Mouse (Mus musculus) neural tube, embryonic 11.5 days (tissue): Measurements from ENCODE around the gene Mrpl46. TPM values are rescaled to one million over a fixed set of nuclear protein-coding genes. Genes with fewer than 3 reads are reported as not detected.

Experiments used
- ATAC-seq: fragments of 200-750 bp; cut with Nextera tagmentation; 2 replicates; pipeline ENCODE4 v1.8.0; 2017; ENCODE audit warnings: moderate number of reproducible peaks, mild to moderate bottlenecking, moderate TSS enrichment, moderate library complexity; ENCODE audit not compliant: insufficient read depth, low FRiP score, low TSS enrichment
- DNase-seq: peaks from one replicate; pipeline ENCODE4 v3.0.0-alpha.2; 2015; ENCODE audit warnings: low spot score
- H3K27ac ChIP-seq: fragments of 300-500 bp; sonication (generic); 2 replicates; pipeline ENCODE4 v1.5.1; 2014; ENCODE audit warnings: low read depth, mild to moderate bottlenecking, low read length
- H3K27me3 ChIP-seq: fragments of 300-500 bp; sonication (generic); 2 replicates; pipeline ENCODE4 v1.6.1; 2014; ENCODE audit warnings: mild to moderate bottlenecking, low read length, mixed read lengths; ENCODE audit not compliant: control insufficient read depth, insufficient read depth
- H3K36me3 ChIP-seq: fragments of 300-500 bp; sonication (generic); 2 replicates; pipeline ENCODE4 v1.6.1; 2014; ENCODE audit warnings: mild to moderate bottlenecking, low read length, moderate library complexity, mixed read lengths; ENCODE audit not compliant: control insufficient read depth, insufficient read depth
- H3K4me1 ChIP-seq: fragments of 300-500 bp; sonication (generic); 2 replicates; pipeline ENCODE4 v1.6.1; 2014; ENCODE audit warnings: low read length, mixed read lengths; ENCODE audit not compliant: control insufficient read depth, insufficient read depth
- H3K4me2 ChIP-seq: fragments of 300-500 bp; sonication (generic); 2 replicates; pipeline ENCODE4 v1.6.1; 2014; ENCODE audit warnings: low read depth, mild to moderate bottlenecking, moderate library complexity
- H3K4me3 ChIP-seq: fragments of 300-500 bp; sonication (generic); 2 replicates; pipeline ENCODE4 v1.5.1; 2014; ENCODE audit warnings: low read depth, low read length
- H3K9ac ChIP-seq: fragments of 300-500 bp; sonication (generic); 2 replicates; pipeline ENCODE4 v1.6.1; 2014; ENCODE audit warnings: mild to moderate bottlenecking, low read length
- H3K9me3 ChIP-seq: fragments of 300-500 bp; sonication (generic); 2 replicates; pipeline ENCODE4 v1.6.1; 2016; ENCODE audit warnings: low read length; ENCODE audit not compliant: control insufficient read depth
- WGBS: fragments of 180-500 bp; shearing (Covaris S2); extraction: QIAGEN DNeasy Blood & Tissue Kit; methylation state at CpG from one replicate; pipeline ENCODE4 v1.1.7; 2014; 5-methylcytosine and 5-hydroxymethylcytosine counted together
- polyA plus RNA-seq: library from polyadenylated mRNA; unstranded; fragments of >200 nt; fragmentation: Nextera tagmentation; extraction: Ambion mirVana; gene quantifications from 2 replicates; pipeline ENCODE4 v1.2.1, GENCODE M21; 2014

Gene Mrpl46
- 65.6 and 66.9 TPM in 2 replicates for polyA plus RNA-seq

- Histone ChIP-seq H3K4me1 (peaks cover 4% of the 10 kb centered on the region; the same call in 1 of the 2 replicates), H3K27me3 (no peaks in the 10 kb centered on the region), H3K4me3 (peak within 1 kb of the TSS; percentile 85), H3K9ac (peak within 1 kb of the TSS; percentile 81), H3K27ac (no peak within 1 kb of the TSS), H3K4me2 (peak within 1 kb of the TSS; percentile 90), H3K36me3 (peaks cover 4% of the 10 kb centered on the region; the same call in 1 of the 2 replicates), H3K9me3 (no peaks in the 10 kb centered on the region)
- ATAC-seq (peak; percentile 98), DNase-seq (peak; percentile 90)
- under 1% methylated on average over 44 of the region's 44 CpGs for WGBS
These were observed at the start of gene Mrpl46, which contains the start of gene Mrps11 for GRCm38 (mm10) chr7:78782639-78783581. TSS of gene Mrpl46 (minus strand) at chr7:78783531. TSS of gene Mrps11 (plus strand) at chr7:78783119.

DNA sequence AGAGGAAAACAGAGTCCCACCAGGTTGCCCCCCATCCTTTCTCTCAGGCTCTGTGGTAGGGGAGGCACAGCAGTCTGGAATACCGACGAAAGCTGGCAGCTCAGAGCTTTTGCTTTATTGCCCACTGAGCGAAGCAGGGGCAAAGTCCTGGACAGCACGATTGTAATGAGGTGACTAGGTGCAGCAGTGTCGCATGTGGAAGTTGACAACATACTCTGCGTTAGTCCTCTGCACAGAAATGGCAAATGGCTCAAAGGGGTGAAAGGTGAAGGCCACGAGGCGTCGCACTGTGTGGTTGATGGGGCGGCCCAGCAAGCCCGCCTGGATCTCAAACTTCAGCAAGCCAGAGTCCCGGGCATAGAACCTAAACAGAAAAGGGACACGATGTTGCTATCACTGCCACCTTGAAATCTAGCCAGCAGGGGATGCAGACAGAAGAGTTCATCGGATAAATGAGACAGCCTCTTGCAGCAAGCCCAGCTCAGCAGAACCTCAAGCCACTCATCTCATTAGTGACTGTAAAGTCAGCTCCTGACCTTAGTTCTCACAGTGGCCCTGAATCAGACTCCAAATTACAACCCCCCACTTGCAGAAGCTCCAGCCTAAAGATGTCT, 44.5 kb upstream of the Mrpl46 start:
- Histone ChIP-seq H3K4me1 (no peaks in the 10 kb centered on the region), H3K4me2 (no peak overlapping the region), H3K27ac (no peak overlapping the region), H3K9ac (no peak overlapping the region), H3K27me3 (no peaks in the 10 kb centered on the region), H3K9me3 (no peaks in the 10 kb centered on the region), H3K36me3 (no peaks in the 10 kb centered on the region), H3K4me3 (no peak overlapping the region)
- DNase-seq, result no peak
- 73% methylated on average over 14 of the region's 14 CpGs for whole genome bisulfite sequencing
- no peak for ATAC-seq

DNA sequence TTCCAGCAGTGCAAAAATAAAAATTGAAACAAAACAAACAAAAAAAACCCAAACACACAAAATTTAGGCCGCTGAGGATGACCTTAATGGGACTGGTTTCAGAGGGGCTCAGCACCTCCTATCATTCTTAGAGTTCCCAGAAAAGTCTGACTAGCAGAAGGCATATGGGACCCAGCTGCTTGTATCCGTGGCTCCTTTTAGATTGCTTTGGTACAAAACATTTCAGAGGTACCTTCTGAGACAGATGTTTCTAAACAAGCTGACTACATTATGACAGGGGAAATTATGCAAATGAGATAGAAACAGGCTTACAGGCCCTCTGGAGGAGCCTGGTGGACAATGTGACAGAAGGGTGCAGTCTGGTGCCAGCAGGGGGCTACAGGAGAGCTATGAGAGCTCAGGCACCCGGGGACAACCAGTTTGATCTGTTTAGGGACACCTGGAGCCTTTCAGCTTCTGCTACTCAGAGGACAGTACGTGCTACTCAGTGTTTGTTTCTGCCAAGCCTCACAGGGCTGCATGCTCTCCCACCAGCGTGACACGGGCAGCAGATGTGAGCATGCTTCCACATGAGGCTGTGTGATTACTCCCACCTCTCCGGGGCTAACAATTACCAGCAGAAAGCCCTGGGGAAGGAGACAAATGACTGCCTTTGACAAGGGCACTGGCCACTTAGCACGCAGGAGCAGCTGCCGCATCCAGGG, 43.5 kb upstream of the Mrpl46 start:
- DNase-seq, result peak; percentile 67
- Histone ChIP-seq H3K4me2 (no peak overlapping the region), H3K4me1 (no peaks in the 10 kb centered on the region), H3K36me3 (no peaks in the 10 kb centered on the region), H3K4me3 (no peak overlapping the region), H3K9ac (no peak overlapping the region), H3K27me3 (no peaks in the 10 kb centered on the region), H3K27ac (peak overlapping the region; percentile 1; the same call in 1 of the 2 replicates), H3K9me3 (no peaks in the 10 kb centered on the region)
- ATAC-seq, result peak; percentile 41; the same call in 1 of the 2 replicates
- WGBS, result 45% methylated on average over 9 of the region's 9 CpGs

GRCm38 (mm10) chr7:78818336-78818735, 35.0 kb upstream of the Mrpl46 start:
- Histone ChIP-seq H3K4me2 (no peak overlapping the region), H3K27ac (no peak overlapping the region), H3K27me3 (no peaks in the 10 kb centered on the region), H3K9ac (no peak overlapping the region), H3K4me3 (no peak overlapping the region), H3K4me1 (no peaks in the 10 kb centered on the region), H3K9me3 (no peaks in the 10 kb centered on the region), H3K36me3 (no peaks in the 10 kb centered on the region)
- DNase-seq, result no peak
- WGBS, result 87% methylated on average over 12 of the region's 12 CpGs
- no peak for ATAC-seq

GRCm38 (mm10) chr7:78814766-78815165, 31.4 kb upstream of the Mrpl46 start:
- no peak overlapping the region for H3K4me3 ChIP-seq
- no peaks in the 10 kb centered on the region for H3K27me3 ChIP-seq
- H3K27ac ChIP-seq, result no peak overlapping the region
- no peak overlapping the region for H3K9ac ChIP-seq
- no peaks in the 10 kb centered on the region for H3K4me1 ChIP-seq
- H3K36me3 ChIP-seq, result no peaks in the 10 kb centered on the region
- H3K4me2 ChIP-seq, result no peak overlapping the region
- H3K9me3 ChIP-seq, result no peaks in the 10 kb centered on the region
- DNase-seq (no peak), ATAC-seq (no peak)

- Histone ChIP-seq H3K9ac (no peak overlapping the region), H3K27me3 (no peaks in the 10 kb centered on the region), H3K4me2 (no peak overlapping the region), H3K27ac (no peak overlapping the region), H3K36me3 (no peaks in the 10 kb centered on the region), H3K4me1 (no peaks in the 10 kb centered on the region), H3K4me3 (no peak overlapping the region), H3K9me3 (no peaks in the 10 kb centered on the region)
- WGBS, result 90% methylated on average over 6 of the region's 6 CpGs
- ATAC-seq, result no peak
- no peak for DNase-seq
These were observed 30.5 kb upstream of the Mrpl46 start for GRCm38 (mm10) chr7:78813791-78814190.

- no peak overlapping the region for H3K9ac ChIP-seq
- DNase-seq (no peak), ATAC-seq (no peak)
- H3K4me3 ChIP-seq, result no peak overlapping the region
- no peak overlapping the region for H3K4me2 ChIP-seq
- no peaks in the 10 kb centered on the region for H3K9me3 ChIP-seq
- no peaks in the 10 kb centered on the region for H3K4me1 ChIP-seq
- H3K27me3 ChIP-seq, result no peaks in the 10 kb centered on the region
- H3K36me3 ChIP-seq, result no peaks in the 10 kb centered on the region
- WGBS, result 78% methylated on average over 4 of the region's 4 CpGs
- H3K27ac ChIP-seq, result no peak overlapping the region
These were observed 23.9 kb upstream of the Mrpl46 start for GRCm38 (mm10) chr7:78807192-78807591.

GRCm38 (mm10) chr7:78803841-78804240, 20.5 kb upstream of the Mrpl46 start:
- Histone ChIP-seq H3K27ac (no peak overlapping the region), H3K9ac (no peak overlapping the region), H3K9me3 (no peaks in the 10 kb centered on the region), H3K4me1 (no peaks in the 10 kb centered on the region), H3K4me2 (no peak overlapping the region), H3K4me3 (no peak overlapping the region), H3K27me3 (no peaks in the 10 kb centered on the region), H3K36me3 (no peaks in the 10 kb centered on the region)
- ATAC-seq (no peak), DNase-seq (no peak)
- 68% methylated on average over 3 of the region's 3 CpGs for WGBS
